Mouse (Mus musculus) liver, adult 2 months (tissue): ENCODE measurements around the gene Arrdc3.

Experiments
- CTCF ChIP-seq: fragments of 200-500 bp; IDR thresholded peaks from 2 replicates; pipeline ENCODE4 v1.5.1; 2011; ENCODE audit warnings: low read depth, low read length, control low read depth
- POLR2A ChIP-seq: fragments of 200-500 bp; IDR thresholded peaks from 2 replicates; pipeline ENCODE4 v1.6.1; 2011; ENCODE audit warnings: low read length, control low read depth; ENCODE audit not compliant: insufficient read depth; ENCODE audit errors: extremely low read depth

- peak; percentile 100 for TF ChIP-seq POLR2A
- TF ChIP-seq CTCF, result no peak
Observed at GRCm38 (mm10) chr13:80883190-80883589, at the start of gene Arrdc3.
